Mouse (Mus musculus): ENCODE data around the gene Rpl13a. TPM values are rescaled to one million over a fixed set of nuclear protein-coding genes. Genes with fewer than 3 reads are reported as not detected.
A peak's percentile ranks its signal among the peaks of the same experiment; 100 is the strongest.

Rpl13a gene
- polyA plus RNA-seq, 1 experiment from 2014 or later = 938 TPM

- Histone ChIP-seq H3K9ac (replicated peaks) (no peak overlapping the region), H3K27me3 (ENCODE audit: insufficient read depth, low read length) (no peaks in the 10 kb centered on the region), H3K4me2 (ENCODE audit: low read depth, low read length) (no peak overlapping the region), H3K36me3 (replicated peaks; ENCODE audit: insufficient read depth, low read length) (peaks cover 42% of the 10 kb centered on the region), H3K4me3 (ENCODE audit: low read depth, low read length) (no peak overlapping the region), H3K9me3 (ENCODE audit: low read length) (no peaks in the 10 kb centered on the region), H3K4me1 (ENCODE audit: insufficient read depth) (peaks cover 10% of the 10 kb centered on the region), H3K27ac (ENCODE audit: low read depth) (no peak overlapping the region)
- DNase-seq (no peak), ATAC-seq (no peak)
- no peak for TF ChIP-seq EP300 (IDR thresholded peaks at IDR 0.05; ENCODE audit: low read depth)
- TF ChIP-seq CTCF (IDR thresholded peaks at IDR 0.05; ENCODE audit: low read depth) = no peak
- 81% methylated on average over 5 of the region's 5 CpGs for whole genome bisulfite sequencing (ENCODE audit: insufficient replicate concordance)
These were observed 13.4 kb upstream of the Rpl13a start for GRCm38 (mm10) chr7:45141914-45142313.

GRCm38 (mm10) chr7:45141319-45141718 lies 12.8 kb upstream of the Rpl13a start:
- peaks cover 14% of the 10 kb centered on the region for H3K4me1 ChIP-seq (ENCODE audit: insufficient read depth)
- no peak overlapping the region for H3K4me2 ChIP-seq (ENCODE audit: low read depth, low read length)
- ATAC-seq (no peak), DNase-seq (no peak)
- H3K9me3 ChIP-seq (ENCODE audit: low read length) = no peaks in the 10 kb centered on the region
- H3K9ac ChIP-seq (replicated peaks) = no peak overlapping the region
- H3K4me3 ChIP-seq (ENCODE audit: low read depth, low read length) = no peak overlapping the region
- H3K27me3 ChIP-seq (ENCODE audit: insufficient read depth, low read length) = no peaks in the 10 kb centered on the region
- TF ChIP-seq EP300 (IDR thresholded peaks at IDR 0.05; ENCODE audit: low read depth) = no peak
- no peak for TF ChIP-seq CTCF (IDR thresholded peaks at IDR 0.05; ENCODE audit: low read depth)
- H3K36me3 ChIP-seq (replicated peaks; ENCODE audit: insufficient read depth, low read length) = peaks cover 38% of the 10 kb centered on the region
- no peak overlapping the region for H3K27ac ChIP-seq (ENCODE audit: low read depth)
- 76% methylated on average over 3 of the region's 3 CpGs for WGBS (ENCODE audit: insufficient replicate concordance)

GRCm38 (mm10) chr7:45139904-45140723 lies 11.6 kb upstream of the Rpl13a start:
- peaks cover 27% of the 10 kb centered on the region for H3K36me3 ChIP-seq (replicated peaks; ENCODE audit: insufficient read depth, low read length)
- DNase-seq (no peak), ATAC-seq (no peak)
- no peaks in the 10 kb centered on the region for H3K27me3 ChIP-seq (ENCODE audit: insufficient read depth, low read length)
- no peak for TF ChIP-seq CTCF (IDR thresholded peaks at IDR 0.05; ENCODE audit: low read depth)
- no peak for TF ChIP-seq EP300 (IDR thresholded peaks at IDR 0.05; ENCODE audit: low read depth)
- no peak overlapping the region for H3K4me2 ChIP-seq (ENCODE audit: low read depth, low read length)
- peaks cover 20% of the 10 kb centered on the region for H3K4me1 ChIP-seq (ENCODE audit: insufficient read depth)
- H3K9ac ChIP-seq (replicated peaks) = no peak overlapping the region
- no peak overlapping the region for H3K4me3 ChIP-seq (ENCODE audit: low read depth, low read length)
- H3K27ac ChIP-seq (ENCODE audit: low read depth) = no peak overlapping the region
- WGBS (ENCODE audit: insufficient replicate concordance) = 61% methylated on average over 8 of the region's 8 CpGs
- no peaks in the 10 kb centered on the region for H3K9me3 ChIP-seq (ENCODE audit: low read length)

- Histone ChIP-seq H3K9ac (replicated peaks) (no peak overlapping the region), H3K27me3 (ENCODE audit: insufficient read depth, low read length) (no peaks in the 10 kb centered on the region), H3K9me3 (ENCODE audit: low read length) (no peaks in the 10 kb centered on the region), H3K27ac (ENCODE audit: low read depth) (no peak overlapping the region), H3K36me3 (replicated peaks; ENCODE audit: insufficient read depth, low read length) (peaks cover 11% of the 10 kb centered on the region; the same call in 1 of the 2 replicates), H3K4me3 (ENCODE audit: low read depth, low read length) (no peak overlapping the region), H3K4me2 (ENCODE audit: low read depth, low read length) (no peak overlapping the region), H3K4me1 (ENCODE audit: insufficient read depth) (peaks cover 23% of the 10 kb centered on the region)
- no peak for TF ChIP-seq CTCF (IDR thresholded peaks at IDR 0.05; ENCODE audit: low read depth)
- TF ChIP-seq EP300 (IDR thresholded peaks at IDR 0.05; ENCODE audit: low read depth) = no peak
- no peak for DNase-seq
- 48% methylated on average over 1 of the region's 1 CpGs for WGBS (ENCODE audit: insufficient replicate concordance)
- ATAC-seq = no peak
These were observed 9.8 kb upstream of the Rpl13a start for GRCm38 (mm10) chr7:45138403-45138802.

GRCm38 (mm10) chr7:45137171-45138006 lies 8.8 kb upstream of the Rpl13a start:
- H3K27ac ChIP-seq (ENCODE audit: low read depth) = peak overlapping the region; percentile 45
- no peak overlapping the region for H3K9ac ChIP-seq (replicated peaks)
- DNase-seq = no peak
- ATAC-seq = peak; percentile 49
- peaks cover 23% of the 10 kb centered on the region for H3K4me1 ChIP-seq (ENCODE audit: insufficient read depth)
- H3K9me3 ChIP-seq (ENCODE audit: low read length) = no peaks in the 10 kb centered on the region
- H3K36me3 ChIP-seq (replicated peaks; ENCODE audit: insufficient read depth, low read length) = peaks cover 9% of the 10 kb centered on the region; the same call in 1 of the 2 replicates
- H3K4me2 ChIP-seq (ENCODE audit: low read depth, low read length) = 0 out of 2 replicates have a peak overlapping the region, but pooled peaks have one; percentile 30
- no peaks in the 10 kb centered on the region for H3K27me3 ChIP-seq (ENCODE audit: insufficient read depth, low read length)
- TF ChIP-seq CTCF (IDR thresholded peaks at IDR 0.05; ENCODE audit: low read depth) (no peak), EP300 (IDR thresholded peaks at IDR 0.05; ENCODE audit: low read depth) (peak; percentile 64)
- WGBS (ENCODE audit: insufficient replicate concordance) = 30% methylated on average over 12 of the region's 12 CpGs
- H3K4me3 ChIP-seq (ENCODE audit: low read depth, low read length) = no peak overlapping the region

DNA sequence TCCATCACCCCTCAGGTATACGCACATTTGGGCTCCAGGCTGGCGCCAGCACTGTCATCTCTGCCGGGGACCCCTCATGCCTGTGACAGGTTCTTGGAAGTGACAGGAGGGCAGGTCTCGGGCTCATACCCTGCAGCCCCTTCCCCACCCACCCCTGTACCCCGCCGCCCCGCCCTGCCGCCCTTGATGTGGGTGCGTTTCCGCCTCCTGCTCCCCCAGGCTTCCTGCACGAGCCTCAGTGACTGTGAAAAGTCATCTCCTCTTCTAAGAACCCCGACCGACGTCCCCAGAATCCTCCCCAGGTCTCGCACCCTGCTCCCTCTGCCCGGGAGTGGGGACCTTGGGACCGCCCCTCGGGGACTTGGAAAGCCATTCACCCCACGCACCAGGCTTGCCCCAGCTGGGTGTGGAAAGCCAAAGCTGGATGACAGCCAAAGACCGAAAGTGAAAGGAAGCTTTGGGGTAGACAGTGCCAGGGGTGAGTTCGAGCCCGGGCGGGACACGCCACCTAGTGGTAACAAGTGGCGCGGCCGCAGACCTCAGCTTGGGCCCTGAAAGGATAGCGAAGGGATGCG lies 7.5 kb upstream of the Rpl13a start, which contains the start of the genes Gm45713 and Flt3l:
Gm45713 (minus strand) TSS at position 239 of the 575 bp plus-strand sequence.
Flt3l (minus strand) TSS at position 440 of the 575 bp plus-strand sequence.
- ATAC-seq (peak; percentile 86), DNase-seq (peak; percentile 93)
- Histone ChIP-seq H3K4me1 (ENCODE audit: insufficient read depth) (peaks cover 23% of the 10 kb centered on the region), H3K9ac (replicated peaks) (peak within 1 kb of the TSS; percentile 76), H3K27me3 (ENCODE audit: insufficient read depth, low read length) (no peaks in the 10 kb centered on the region), H3K36me3 (replicated peaks; ENCODE audit: insufficient read depth, low read length) (no peaks in the 10 kb centered on the region), H3K27ac (ENCODE audit: low read depth) (peak within 1 kb of the TSS; percentile 64), H3K4me2 (ENCODE audit: low read depth, low read length) (peak within 1 kb of the TSS; percentile 94), H3K9me3 (ENCODE audit: low read length) (no peaks in the 10 kb centered on the region), H3K4me3 (ENCODE audit: low read depth, low read length) (peak within 1 kb of the TSS; percentile 73)
- WGBS (ENCODE audit: insufficient replicate concordance) = 2% methylated on average over 29 of the region's 29 CpGs
- peak; percentile 99 for TF ChIP-seq CTCF (IDR thresholded peaks at IDR 0.05; ENCODE audit: low read depth)
- TF ChIP-seq EP300 (IDR thresholded peaks at IDR 0.05; ENCODE audit: low read depth) = no peak
